Mouse (Mus musculus): ENCODE measurements at regions not wholly inside any gene's neighbourhood (a gene's known extent, or its start where the extent isn't known, plus 50 kb on each side); places are given as distances from the start of the nearest gene placed in this dataset.

- TF ChIP-seq CTCF (conservative IDR thresholded peaks at IDR 0.05; ENCODE audit: low read length) (no peak), POU5F1 (IDR thresholded peaks at IDR 0.05; ENCODE audit: borderline replicate concordance, low read length) (no peak)
Observed at GRCm38 (mm10) chr1:47914126-47914525, 1021.5 kb upstream of the Slc39a10 start.

Measured in E14TG2a.4 (cell line).